Mouse (Mus musculus) liver, embryonic 15.5 days (tissue): ENCODE measurements at regions not wholly inside any gene's neighbourhood (a gene's known extent, or its start where the extent isn't known, plus 50 kb on each side); places are given as distances from the start of the nearest gene placed in this dataset.

Experiments used
- ATAC-seq: fragments of 200-750 bp; cut with Nextera tagmentation; 2 replicates; pipeline ENCODE4 v1.8.0; 2017; ENCODE audit warnings: moderate number of reproducible peaks, mild to moderate bottlenecking, moderate library complexity; ENCODE audit not compliant: insufficient read depth
- H3K27ac ChIP-seq: fragments of 300-500 bp; sonication (generic); replicated peaks from 2 replicates; pipeline ENCODE4 v1.5.1; 2015; ENCODE audit warnings: mild to moderate bottlenecking, inconsistent platforms
- H3K27me3 ChIP-seq: fragments of 300-500 bp; sonication (generic); 2 replicates; pipeline ENCODE4 v1.6.1; 2015; ENCODE audit warnings: mild to moderate bottlenecking, inconsistent platforms
- H3K36me3 ChIP-seq: fragments of 300-500 bp; sonication (generic); replicated peaks from 2 replicates; pipeline ENCODE4 v1.6.1; 2015; ENCODE audit warnings: moderate library complexity, mild to moderate bottlenecking, inconsistent platforms
- H3K4me1 ChIP-seq: fragments of 300-500 bp; sonication (generic); replicated peaks from 2 replicates; pipeline ENCODE4 v1.6.1; 2015; ENCODE audit warnings: inconsistent platforms
- H3K4me2 ChIP-seq: fragments of 300-500 bp; sonication (generic); 2 replicates; pipeline ENCODE4 v1.6.1; 2015; ENCODE audit warnings: moderate library complexity, mild to moderate bottlenecking, inconsistent platforms
- H3K4me3 ChIP-seq: fragments of 300-500 bp; sonication (generic); replicated peaks from 2 replicates; pipeline ENCODE4 v1.5.1; 2015; ENCODE audit warnings: mild to moderate bottlenecking, inconsistent platforms
- H3K9ac ChIP-seq: fragments of 300-500 bp; sonication (generic); 2 replicates; pipeline ENCODE4 v1.6.1; 2015; ENCODE audit warnings: moderate library complexity, mild to moderate bottlenecking, inconsistent platforms
- H3K9me3 ChIP-seq: fragments of 300-500 bp; sonication (generic); replicated peaks from 2 replicates; pipeline ENCODE4 v1.6.1; 2016; ENCODE audit warnings: inconsistent platforms
- WGBS: fragments of 180-500 bp; shearing (Covaris S2); methylation state at CpG from one replicate; pipeline ENCODE4 v1.1.7; 2015; ENCODE audit warnings: mixed read lengths; ENCODE audit not compliant: insufficient replicate concordance; 5-methylcytosine and 5-hydroxymethylcytosine counted together

- Histone ChIP-seq H3K36me3 (no peaks in the 10 kb centered on the region), H3K9ac (no peak overlapping the region), H3K4me2 (no peak overlapping the region), H3K27me3 (no peaks in the 10 kb centered on the region), H3K9me3 (no peaks in the 10 kb centered on the region), H3K4me1 (no peaks in the 10 kb centered on the region), H3K4me3 (no peak overlapping the region), H3K27ac (no peak overlapping the region)
- WGBS, result 56% methylated on average over 5 of the region's 5 CpGs
- ATAC-seq, result no peak
These were observed 64.6 kb upstream of the Krr1 start for GRCm38 (mm10) chr10:111907836-111908235.

- Histone ChIP-seq H3K9ac (no peak overlapping the region), H3K27me3 (no peaks in the 10 kb centered on the region), H3K9me3 (no peaks in the 10 kb centered on the region), H3K36me3 (no peaks in the 10 kb centered on the region), H3K27ac (no peak overlapping the region), H3K4me2 (no peak overlapping the region), H3K4me1 (no peaks in the 10 kb centered on the region), H3K4me3 (no peak overlapping the region)
- WGBS, result 80% methylated on average over 6 of the region's 6 CpGs
- no peak for ATAC-seq
These were observed 59.9 kb upstream of the Krr1 start for GRCm38 (mm10) chr10:111912561-111912960.

- H3K4me1 ChIP-seq, result no peaks in the 10 kb centered on the region
- no peak overlapping the region for H3K4me2 ChIP-seq
- H3K9ac ChIP-seq, result no peak overlapping the region
- WGBS, result 74% methylated on average over 20 of the region's 20 CpGs
- H3K27me3 ChIP-seq, result no peaks in the 10 kb centered on the region
- H3K9me3 ChIP-seq, result no peaks in the 10 kb centered on the region
- ATAC-seq, result no peak
- no peaks in the 10 kb centered on the region for H3K36me3 ChIP-seq
- H3K4me3 ChIP-seq, result no peak overlapping the region
- H3K27ac ChIP-seq, result no peak overlapping the region
These were observed 59.2 kb upstream of the Krr1 start for GRCm38 (mm10) chr10:111913066-111913785.

- H3K9ac ChIP-seq, result no peak overlapping the region
- no peaks in the 10 kb centered on the region for H3K36me3 ChIP-seq
- H3K27ac ChIP-seq, result no peak overlapping the region
- no peaks in the 10 kb centered on the region for H3K9me3 ChIP-seq
- H3K4me2 ChIP-seq, result no peak overlapping the region
- no peak overlapping the region for H3K4me3 ChIP-seq
- WGBS, result 60% methylated on average over 4 of the region's 4 CpGs
- peaks cover 5% of the 10 kb centered on the region; the same call in 1 of the 2 replicates for H3K4me1 ChIP-seq
- H3K27me3 ChIP-seq, result no peaks in the 10 kb centered on the region
- no peak for ATAC-seq
These were observed 58.2 kb upstream of the Krr1 start for GRCm38 (mm10) chr10:111914231-111914630.

- WGBS, result 60% methylated on average over 3 of the region's 3 CpGs
These were observed 54.4 kb upstream of the Krr1 start for GRCm38 (mm10) chr10:111918071-111918507.

GRCm38 (mm10) chr10:111919475-111919874 lies 53.0 kb upstream of the Krr1 start:
- ATAC-seq, result peak; percentile 60
- WGBS, result 16% methylated on average over 2 of the region's 2 CpGs

More at GRCm38 (mm10) chr10:111918071-111918507, 54.4 kb upstream of the Krr1 start:
- Histone ChIP-seq H3K27ac (no peak overlapping the region), H3K4me1 (peaks cover 14% of the 10 kb centered on the region; the same call in 1 of the 2 replicates), H3K4me3 (no peak overlapping the region), H3K36me3 (no peaks in the 10 kb centered on the region), H3K4me2 (no peak overlapping the region), H3K9me3 (no peaks in the 10 kb centered on the region), H3K27me3 (no peaks in the 10 kb centered on the region), H3K9ac (no peak overlapping the region)
- no peak for ATAC-seq

GRCm38 (mm10) chr10:111921492-111921891 lies 51.0 kb upstream of the Krr1 start:
- 0 out of 2 replicates have a peak, but pooled peaks cover 4% of the 10 kb centered on the region for H3K27me3 ChIP-seq
- 58% methylated on average over 9 of the region's 9 CpGs for WGBS
- ATAC-seq, result no peak
- no peak overlapping the region for H3K27ac ChIP-seq
- no peaks in the 10 kb centered on the region for H3K36me3 ChIP-seq
- no peaks in the 10 kb centered on the region for H3K9me3 ChIP-seq
- H3K4me3 ChIP-seq, result no peak overlapping the region
- no peak overlapping the region for H3K9ac ChIP-seq
- H3K4me1 ChIP-seq, result peaks cover 17% of the 10 kb centered on the region; the same call in 1 of the 2 replicates
- H3K4me2 ChIP-seq, result no peak overlapping the region

More at GRCm38 (mm10) chr10:111919475-111919874, 53.0 kb upstream of the Krr1 start:
- Histone ChIP-seq H3K4me2 (no peak overlapping the region), H3K27ac (no peak overlapping the region), H3K4me3 (no peak overlapping the region), H3K4me1 (peaks cover 17% of the 10 kb centered on the region; the same call in 1 of the 2 replicates), H3K9ac (no peak overlapping the region), H3K27me3 (no peaks in the 10 kb centered on the region), H3K36me3 (no peaks in the 10 kb centered on the region), H3K9me3 (no peaks in the 10 kb centered on the region)
